23 mouse cellular contexts compared by ENCODE assay signal in genomic region chr13:83084948-83085347, GRCm38 (mm10).
"Had no signal": no experiment of that assay in that cellular context is flagged by ENCODE, and none has a peak within 500 bp of the region (broad histone marks: within the 10 kb centered on the region; RNA-seq: fewer than 3 reads in every experiment).

No protein-coding gene starts in this region.

- DNase-seq: gastrocnemius, postnatal 14 days; gastrocnemius, postnatal 36 days; heart, adult 11 months; heart, adult 2 months; heart, postnatal 14 days; heart, postnatal 36 days; kidney, adult 11 months; kidney, adult 2 months; kidney, adult 9 months; kidney, postnatal 14 days; kidney, postnatal 36 days; layer of hippocampus, adult 9-11 months; layer of hippocampus, postnatal 36 days; left cerebral cortex, postnatal 4 days had no signal

- H3K36me3 ChIP-seq: heart, embryonic 13.5 days; heart, embryonic 15.5 days; hindbrain, embryonic 13.5 days; hindbrain, embryonic 15.5 days; kidney, embryonic 15.5 days; limb, embryonic 13.5 days; limb, embryonic 15.5 days had no signal

- H3K27ac ChIP-seq: heart, adult 2 months; heart, embryonic 13.5 days; heart, embryonic 15.5 days; hindbrain, embryonic 13.5 days; hindbrain, embryonic 15.5 days; hindbrain, postnatal 0 days; kidney, embryonic 15.5 days; kidney, postnatal 0 days; limb, embryonic 13.5 days; limb, embryonic 15.5 days had no signal

- H3K27me3 ChIP-seq: heart, embryonic 13.5 days; heart, embryonic 15.5 days; hindbrain, embryonic 13.5 days; hindbrain, embryonic 15.5 days; kidney, embryonic 15.5 days; limb, embryonic 13.5 days; limb, embryonic 15.5 days had no signal

- H3K4me3 ChIP-seq: heart, adult 2 months; heart, embryonic 13.5 days; heart, embryonic 15.5 days; hindbrain, embryonic 13.5 days; hindbrain, embryonic 15.5 days; kidney, embryonic 15.5 days; limb, embryonic 13.5 days; limb, embryonic 15.5 days had no signal

- H3K4me1 ChIP-seq: heart, embryonic 13.5 days; heart, embryonic 15.5 days; hindbrain, embryonic 13.5 days; hindbrain, embryonic 15.5 days; kidney, embryonic 15.5 days; limb, embryonic 13.5 days; limb, embryonic 15.5 days had no signal
